Mouse (Mus musculus): ENCODE measurements around the gene Mllt3. TPM values are rescaled to one million over a fixed set of nuclear protein-coding genes. Genes with fewer than 3 reads are reported as not detected.

Gene Mllt3
- polyA plus RNA-seq, 1 experiment from 2014 or later: 43.6 TPM

DNA sequence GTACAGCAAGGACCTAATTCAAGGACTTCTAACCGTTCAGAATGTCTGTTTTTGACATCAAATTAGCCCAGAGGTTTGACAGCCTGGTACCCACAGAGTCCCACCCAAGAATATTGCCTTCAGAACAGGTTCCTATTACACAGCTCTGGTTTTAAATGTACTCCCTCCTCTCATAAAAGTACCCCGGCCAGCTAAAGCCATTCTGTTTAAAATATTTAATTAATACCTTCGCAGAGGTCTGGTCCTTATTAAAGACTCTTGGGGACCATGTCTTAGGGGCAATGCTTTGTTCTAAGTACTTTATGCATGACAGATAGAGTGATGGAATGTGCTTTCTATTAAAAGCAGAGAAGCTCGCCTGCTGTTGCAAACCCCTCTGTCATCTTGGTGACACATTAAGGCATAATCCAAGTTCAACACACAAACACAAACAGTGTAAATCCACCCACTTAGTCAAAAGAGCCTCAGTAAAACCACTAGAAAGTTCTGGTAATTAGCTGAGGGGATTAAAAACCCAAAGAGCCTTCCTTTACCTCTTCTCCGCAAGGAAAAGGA, 302.0 kb downstream of the Mllt3 start:
- no peak overlapping the region for H3K9ac ChIP-seq
- no peak overlapping the region for H3K27ac ChIP-seq (ENCODE audit: low read depth)
- 57% methylated on average over 5 of the region's 5 CpGs for WGBS
- H3K4me1 ChIP-seq (ENCODE audit: insufficient read depth): no peaks in the 10 kb centered on the region
- ATAC-seq (ENCODE audit: insufficient read depth) (no peak), DNase-seq (no peak)
- no peak overlapping the region for H3K4me2 ChIP-seq
- H3K4me3 ChIP-seq (ENCODE audit: low read depth, low read length): no peak overlapping the region
- TF ChIP-seq CTCF (IDR thresholded peaks at IDR 0.05; ENCODE audit: low read depth): no peak
- H3K9me3 ChIP-seq (ENCODE audit: low read depth, low read length): no peaks in the 10 kb centered on the region
- H3K36me3 ChIP-seq (ENCODE audit: insufficient read depth): no peaks in the 10 kb centered on the region
- H3K27me3 ChIP-seq (ENCODE audit: insufficient read depth, low read length): no peaks in the 10 kb centered on the region

DNA sequence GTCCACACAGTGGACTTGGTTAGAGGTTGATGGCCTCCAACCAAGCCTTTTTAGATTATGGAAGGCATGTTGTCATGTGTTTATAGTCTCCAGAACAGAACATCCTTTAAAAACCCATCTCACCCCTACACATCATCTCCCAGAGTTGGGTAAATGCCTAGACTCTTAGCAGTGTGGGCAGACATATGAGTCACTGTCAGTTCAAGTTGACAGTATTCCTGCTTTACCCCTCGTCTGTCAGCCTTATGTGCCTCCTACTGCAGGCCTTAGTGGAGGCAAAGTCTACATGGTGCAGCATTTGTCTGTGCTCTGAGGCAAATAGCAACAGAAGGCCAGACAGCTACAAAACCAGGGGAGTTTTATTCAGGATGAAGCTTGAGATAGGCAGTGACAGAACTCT, 304.6 kb downstream of the Mllt3 start:
- whole genome bisulfite sequencing: 53% methylated on average over 1 of the region's 1 CpGs
- DNase-seq (no peak), ATAC-seq (ENCODE audit: insufficient read depth) (no peak)
- no peak for TF ChIP-seq CTCF (IDR thresholded peaks at IDR 0.05; ENCODE audit: low read depth)
- Histone ChIP-seq H3K9me3 (ENCODE audit: low read depth, low read length) (no peaks in the 10 kb centered on the region), H3K4me2 (no peak overlapping the region), H3K27me3 (ENCODE audit: insufficient read depth, low read length) (no peaks in the 10 kb centered on the region), H3K4me1 (ENCODE audit: insufficient read depth) (no peaks in the 10 kb centered on the region), H3K9ac (no peak overlapping the region), H3K27ac (ENCODE audit: low read depth) (no peak overlapping the region), H3K4me3 (ENCODE audit: low read depth, low read length) (no peak overlapping the region), H3K36me3 (ENCODE audit: insufficient read depth) (no peaks in the 10 kb centered on the region)

DNA sequence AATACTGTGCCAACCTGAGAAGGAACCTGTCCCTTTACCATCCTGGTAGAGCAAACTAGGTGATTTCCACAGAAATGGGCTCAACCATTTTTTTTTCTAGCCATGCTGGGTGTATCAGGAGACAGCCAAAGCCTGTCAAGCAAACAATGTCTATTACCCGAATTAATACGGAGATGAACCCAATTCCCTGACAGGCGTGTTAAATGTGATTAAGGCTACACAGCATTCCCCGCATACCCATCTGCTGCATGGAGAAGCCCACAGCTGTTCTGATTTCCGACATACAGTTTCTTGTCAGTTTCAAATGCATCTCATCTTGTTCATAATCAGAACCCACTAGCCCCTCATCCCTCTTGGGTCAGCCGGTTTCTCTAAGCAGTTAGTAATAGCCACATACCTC, 309.7 kb downstream of the Mllt3 start:
- no peaks in the 10 kb centered on the region for H3K4me1 ChIP-seq (ENCODE audit: insufficient read depth)
- H3K4me2 ChIP-seq: no peak overlapping the region
- no peaks in the 10 kb centered on the region for H3K27me3 ChIP-seq (ENCODE audit: insufficient read depth, low read length)
- no peak for ATAC-seq (ENCODE audit: insufficient read depth)
- TF ChIP-seq CTCF (IDR thresholded peaks at IDR 0.05; ENCODE audit: low read depth): no peak
- no peaks in the 10 kb centered on the region for H3K9me3 ChIP-seq (ENCODE audit: low read depth, low read length)
- H3K4me3 ChIP-seq (ENCODE audit: low read depth, low read length): no peak overlapping the region
- no peak for DNase-seq
- H3K36me3 ChIP-seq (ENCODE audit: insufficient read depth): no peaks in the 10 kb centered on the region
- no peak overlapping the region for H3K9ac ChIP-seq
- H3K27ac ChIP-seq (ENCODE audit: low read depth): no peak overlapping the region
- 75% methylated on average over 6 of the region's 6 CpGs for WGBS

Other genes starting within 250 kb of the Mllt3 start
- gene Focad, start 61.3 kb upstream of the Mllt3 start, polyA plus RNA-seq (2014; fragmentation: Nextera tagmentation; extraction: Ambion mirVana): 20.8 and 21.7 TPM in 2 replicates

Data from lung, embryonic 14.5 days (tissue).